Mouse (Mus musculus) ZHBTc4 (cell line): Measurements from ENCODE around the gene Cox10.

Source experiments
- DNase-seq: peaks from one replicate; pipeline ENCODE4 v3.0.0-alpha.2; 2011; ENCODE audit warnings: low read depth, low spot score

The Cox10 gene

DNA sequence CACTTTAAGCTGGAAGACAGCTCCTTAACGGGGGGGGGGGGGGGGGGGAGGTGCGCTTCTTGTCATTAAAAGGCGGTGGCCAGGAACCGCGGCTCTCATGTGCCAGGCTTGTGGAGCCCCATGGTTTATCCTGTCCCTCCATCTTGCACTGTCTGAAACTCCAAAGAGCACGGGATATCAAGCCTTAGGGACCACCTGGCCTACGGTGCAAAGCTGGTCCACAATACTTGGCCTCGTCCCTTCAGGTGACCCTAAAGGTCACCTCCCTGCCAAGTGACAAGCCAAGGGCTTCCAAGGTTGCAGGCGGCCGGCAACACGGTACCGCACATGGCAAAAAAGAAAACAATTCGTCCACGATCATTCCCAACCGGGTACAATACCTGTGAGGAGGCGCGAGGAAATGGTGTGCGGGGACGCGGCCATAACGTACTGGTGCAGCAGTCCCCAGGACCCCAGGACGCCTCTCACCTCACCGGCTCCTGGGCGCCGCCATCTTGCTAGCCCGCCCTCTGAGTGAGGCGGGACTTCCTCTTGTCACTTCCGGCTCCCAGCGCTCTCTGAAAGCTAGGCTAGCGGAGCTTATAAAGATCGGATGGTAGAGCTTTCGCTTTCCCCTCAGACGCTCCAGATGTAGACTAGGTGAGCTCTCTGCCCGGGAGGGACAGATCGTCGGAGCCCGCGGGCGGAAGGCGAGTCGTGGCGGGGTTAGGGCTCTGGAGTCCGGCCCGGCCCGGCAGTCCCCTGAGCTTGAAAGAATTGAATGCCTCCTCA lies at the start of gene Cox10:
Gene Cox10 (minus strand): TSS at position 513 of the 771 bp plus-strand sequence.
- DNase-seq, result peak; percentile 92

DNA sequence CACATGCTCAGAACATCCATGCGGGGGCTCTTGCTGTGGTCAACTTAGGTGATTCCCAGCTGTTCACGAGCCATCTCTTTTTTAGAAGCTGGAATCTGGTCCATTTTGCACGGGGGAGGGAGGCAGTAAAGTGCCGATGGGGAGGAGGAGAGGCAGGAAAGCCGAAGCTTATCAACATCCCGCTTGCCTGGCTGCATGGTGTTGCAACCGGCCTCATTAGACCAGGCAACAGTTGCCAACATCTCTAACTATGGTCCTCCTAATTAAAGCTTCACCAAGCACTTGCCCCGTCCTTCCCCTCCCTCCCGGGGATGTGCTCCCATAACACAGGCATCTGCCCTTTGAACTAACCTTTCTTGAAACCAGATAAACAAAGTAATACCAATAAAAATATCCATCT lies 48.7 kb upstream of the Cox10 start:
- no peak for DNase-seq

DNA sequence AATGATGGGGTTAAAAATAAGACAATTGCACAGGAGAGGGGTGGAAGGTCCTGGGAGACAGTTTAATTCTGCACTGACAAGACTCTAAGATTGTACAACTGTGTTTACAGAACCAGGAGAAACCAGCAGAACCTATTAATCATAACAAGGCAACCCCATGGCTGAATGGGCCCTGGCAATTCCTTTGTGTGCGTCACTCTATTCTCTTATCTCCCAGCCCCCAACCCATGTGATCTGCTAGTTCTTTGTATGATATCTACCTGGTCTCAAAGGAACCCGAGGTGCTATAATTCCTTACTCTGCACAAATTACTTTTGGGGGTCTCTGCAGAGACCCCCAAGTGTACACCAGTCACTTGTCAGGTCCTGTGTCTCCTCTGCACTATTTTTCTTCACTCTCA lies 46.2 kb upstream of the Cox10 start:
- DNase-seq, result no peak

- peak; percentile 12 for DNase-seq
Measured at GRCm38 (mm10) chr11:64123174-64123573, 43.9 kb upstream of the Cox10 start.

DNA sequence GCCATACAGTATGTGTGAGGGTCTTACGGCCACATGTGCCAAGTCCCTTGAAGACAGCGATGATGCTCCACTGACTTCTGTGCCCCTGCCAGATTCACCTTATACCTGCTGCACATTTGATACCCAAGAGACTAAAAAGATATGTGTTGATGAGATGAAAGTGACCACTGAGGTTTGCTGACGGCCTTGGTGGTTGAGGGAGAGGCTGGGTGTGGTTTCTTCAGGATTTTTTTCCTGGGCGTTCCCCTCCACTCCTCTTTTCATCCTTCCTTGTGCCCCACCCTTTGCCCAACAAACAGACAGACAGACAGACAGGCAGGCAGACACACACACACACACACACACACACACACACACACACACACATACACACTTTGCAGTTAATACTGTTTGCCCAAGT lies 37.4 kb upstream of the Cox10 start:
- DNase-seq, result peak; percentile 48

DNA sequence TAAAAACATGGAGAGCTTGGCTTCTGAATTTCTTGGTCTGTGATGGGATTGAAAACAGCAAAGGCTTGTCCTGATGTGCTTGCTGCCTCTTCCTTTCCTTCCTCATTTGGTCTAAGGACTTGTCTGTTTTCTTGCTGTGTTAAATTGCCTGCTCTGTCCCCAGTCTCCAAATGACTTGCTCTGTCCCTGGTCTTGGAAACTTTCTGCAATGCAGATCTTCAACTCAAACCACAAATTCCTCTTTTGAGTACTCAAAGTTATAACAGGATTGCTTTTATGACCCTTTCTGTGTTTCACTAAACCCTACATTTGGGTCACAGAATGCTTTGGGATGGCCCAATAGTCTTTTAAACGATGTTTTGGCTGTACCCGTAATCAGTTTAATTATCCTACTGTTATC lies 36.6 kb upstream of the Cox10 start:
- no peak for DNase-seq

- peak; percentile 29 for DNase-seq
Measured at GRCm38 (mm10) chr11:64115101-64115500, 35.8 kb upstream of the Cox10 start.

GRCm38 (mm10) chr11:64100060-64100459 lies 20.8 kb upstream of the Cox10 start:
- DNase-seq, result no peak

DNA sequence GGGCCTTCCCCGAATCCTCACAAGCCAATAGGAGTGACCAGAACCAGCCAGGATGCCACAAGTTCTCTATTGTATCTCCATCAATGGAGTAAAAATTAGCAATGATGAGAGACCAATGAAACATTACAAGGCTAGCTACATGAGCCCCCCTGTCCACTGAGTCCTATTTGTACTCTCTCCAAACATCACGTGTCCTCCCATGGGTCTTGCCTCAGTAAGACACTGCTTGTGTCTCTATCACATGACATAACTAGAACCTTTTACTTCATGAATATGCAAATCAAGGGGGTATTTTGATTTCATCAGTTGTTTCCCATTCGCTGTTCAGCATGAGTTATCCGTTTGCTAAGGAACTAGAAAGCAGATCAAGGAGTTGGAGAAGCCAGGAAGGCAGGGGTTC lies 13.8 kb upstream of the Cox10 start:
- no peak for DNase-seq

DNA sequence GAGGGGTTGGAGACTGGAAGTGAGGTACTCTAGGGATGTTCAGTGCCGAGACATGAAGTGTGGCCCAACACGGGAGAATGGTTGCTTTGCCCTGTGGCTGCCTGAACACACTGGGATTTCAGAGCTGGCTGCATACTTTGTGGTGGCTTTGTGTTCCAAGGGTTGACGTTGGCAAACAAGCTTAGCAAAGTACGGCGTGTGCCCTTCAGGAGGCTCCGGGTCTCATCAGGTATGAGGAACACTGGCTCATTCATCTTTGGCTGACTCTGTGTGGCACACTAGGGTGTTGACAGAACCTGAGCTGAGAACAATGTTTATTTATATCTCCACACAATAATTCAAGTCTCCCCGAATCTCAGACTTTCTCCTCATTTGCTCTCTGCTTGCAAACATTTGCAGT lies 11.9 kb upstream of the Cox10 start:
- no peak for DNase-seq

DNA sequence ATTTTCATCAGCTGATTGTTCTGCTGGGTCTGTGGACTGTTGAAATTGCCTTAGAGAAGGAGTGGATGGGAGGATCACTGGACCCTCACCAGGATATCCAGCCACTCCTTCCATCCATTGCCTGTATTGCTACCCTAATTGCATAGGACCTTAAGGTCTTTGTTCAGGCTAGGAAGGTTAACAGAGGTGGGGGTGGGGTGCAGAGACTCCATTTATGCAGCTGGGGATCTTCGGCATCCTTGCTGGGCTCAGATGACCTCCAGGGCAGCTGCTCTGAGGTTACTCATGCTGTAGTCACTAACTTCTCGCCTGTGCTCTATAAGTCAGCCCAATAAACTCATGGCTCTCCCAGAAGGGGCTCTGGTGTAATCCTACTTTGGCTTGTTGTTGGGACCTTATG lies 10.4 kb upstream of the Cox10 start:
- peak; percentile 84 for DNase-seq

- DNase-seq, result no peak
Measured at GRCm38 (mm10) chr11:64085888-64086287, 6.6 kb upstream of the Cox10 start.

DNA sequence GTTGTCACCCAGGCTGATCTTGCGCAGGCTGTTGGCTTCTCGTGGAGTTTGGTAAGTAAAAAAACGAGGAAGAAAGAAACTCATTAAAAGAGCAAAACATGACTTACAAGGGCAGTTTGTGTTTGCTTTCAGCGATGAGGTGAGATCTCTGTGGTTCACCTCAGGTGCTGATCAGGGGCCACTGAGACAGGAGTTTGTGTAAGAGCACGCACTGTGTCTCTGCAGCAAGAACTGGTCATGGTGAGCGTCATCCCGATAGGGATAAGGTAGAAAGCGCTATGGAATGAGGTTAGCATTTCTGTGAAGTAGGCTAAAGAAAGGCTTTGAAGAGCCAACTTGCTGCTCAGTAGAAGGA lies 436 bp upstream of the Cox10 start:
- DNase-seq, result no peak

- DNase-seq, result no peak
Measured at GRCm38 (mm10) chr11:64076212-64076611, 3.1 kb downstream of the Cox10 start.

DNA sequence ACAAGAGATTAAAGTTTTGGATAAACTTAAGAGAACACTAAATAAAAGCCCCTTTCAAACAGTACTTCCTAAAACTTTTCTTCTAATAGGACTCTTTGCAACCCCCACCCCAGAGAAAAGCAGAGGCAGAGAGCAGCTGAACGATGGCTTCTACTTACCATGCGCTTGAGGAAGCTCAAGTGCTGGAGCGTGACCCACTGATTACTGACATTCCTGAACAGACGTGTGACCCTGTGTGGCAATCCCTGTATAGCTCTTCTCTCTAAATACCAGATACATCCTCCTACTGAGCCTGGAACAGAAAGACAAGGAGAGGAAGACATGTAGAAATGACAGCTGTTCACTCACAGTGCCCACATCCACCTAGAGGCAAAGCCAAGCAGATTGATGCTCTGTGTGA lies 5.9 kb downstream of the Cox10 start:
- no peak for DNase-seq

- DNase-seq, result no peak
Measured at GRCm38 (mm10) chr11:64071536-64071935, 7.7 kb downstream of the Cox10 start.

DNA sequence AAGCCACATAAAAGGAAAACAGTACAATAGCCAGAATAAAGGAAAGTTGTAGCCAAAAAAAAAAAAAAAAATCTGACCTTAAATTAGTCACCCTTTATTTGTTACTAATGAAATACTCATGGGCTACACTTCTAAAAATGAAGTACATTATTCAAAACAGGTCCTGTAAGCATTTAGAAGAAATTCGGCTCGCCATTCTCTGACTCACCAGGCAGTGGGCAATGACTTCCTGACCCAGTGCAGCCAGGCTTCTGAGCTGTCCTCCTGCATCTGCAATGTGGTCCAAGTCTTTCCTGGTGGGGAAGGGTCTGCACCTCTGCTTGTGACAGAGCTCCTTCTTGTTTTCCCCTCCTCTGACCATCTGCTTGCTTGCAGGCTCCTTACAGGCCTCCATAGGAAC lies 13.3 kb downstream of the Cox10 start:
- DNase-seq, result no peak

GRCm38 (mm10) chr11:64063130-64063529 lies 16.1 kb downstream of the Cox10 start:
- no peak for DNase-seq

DNA sequence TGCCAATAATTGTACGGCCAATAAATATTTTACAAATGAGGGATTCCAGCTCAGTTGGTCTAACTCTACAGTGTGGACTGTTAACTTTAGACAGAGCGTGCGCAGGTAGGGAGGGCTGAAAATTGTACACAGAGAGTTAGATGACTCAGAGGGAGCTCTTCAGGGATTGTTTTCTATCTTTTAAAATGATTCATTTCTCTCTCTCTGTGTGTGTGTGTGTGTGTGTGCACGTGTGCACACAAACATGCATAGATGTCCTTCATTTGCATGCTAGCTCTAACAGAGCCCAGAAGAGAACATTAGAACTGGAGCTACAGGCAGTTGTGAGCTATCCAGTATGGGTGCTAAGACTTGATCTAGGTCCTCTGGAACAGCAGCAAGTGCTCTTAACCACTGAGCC lies 17.0 kb downstream of the Cox10 start:
- DNase-seq, result no peak

DNA sequence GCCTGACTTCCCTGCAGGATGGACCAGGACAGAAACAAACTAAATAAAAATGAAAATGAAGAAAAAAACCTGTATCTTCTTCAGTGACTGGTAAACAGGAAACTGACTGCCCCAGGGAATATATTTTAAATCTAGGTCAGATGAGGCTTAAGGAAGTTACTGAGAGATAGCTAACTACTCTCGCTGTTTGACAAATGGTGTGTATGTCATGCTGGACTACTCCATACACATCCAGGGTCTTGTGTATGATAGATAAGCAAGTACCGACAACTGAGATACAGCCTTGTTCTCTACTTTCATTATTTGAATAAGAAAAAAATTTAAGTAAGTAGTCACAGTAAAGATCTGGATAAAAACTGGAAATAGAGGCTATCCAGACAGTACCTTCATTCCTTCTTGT lies 20.0 kb downstream of the Cox10 start:
- no peak for DNase-seq

DNA sequence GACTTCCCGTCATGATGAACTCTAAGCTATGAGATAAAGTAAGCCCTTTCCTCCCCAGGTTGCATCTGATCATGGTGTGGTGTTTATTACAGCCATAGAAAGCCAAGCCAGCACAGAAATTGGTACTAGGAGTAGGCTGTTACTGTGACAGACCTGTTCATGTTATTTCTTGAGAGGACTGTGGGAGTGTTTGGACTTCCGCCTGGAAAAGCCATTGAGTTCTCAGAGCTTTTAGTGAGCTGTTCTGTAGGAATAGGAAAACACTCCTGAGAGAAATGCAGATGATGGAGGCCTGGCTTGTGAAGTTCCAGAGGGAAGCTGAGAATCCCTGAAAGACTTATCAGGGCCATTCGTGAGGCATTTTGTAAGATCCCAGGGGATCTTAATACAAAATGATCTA lies 20.8 kb downstream of the Cox10 start:
- DNase-seq, result no peak

DNA sequence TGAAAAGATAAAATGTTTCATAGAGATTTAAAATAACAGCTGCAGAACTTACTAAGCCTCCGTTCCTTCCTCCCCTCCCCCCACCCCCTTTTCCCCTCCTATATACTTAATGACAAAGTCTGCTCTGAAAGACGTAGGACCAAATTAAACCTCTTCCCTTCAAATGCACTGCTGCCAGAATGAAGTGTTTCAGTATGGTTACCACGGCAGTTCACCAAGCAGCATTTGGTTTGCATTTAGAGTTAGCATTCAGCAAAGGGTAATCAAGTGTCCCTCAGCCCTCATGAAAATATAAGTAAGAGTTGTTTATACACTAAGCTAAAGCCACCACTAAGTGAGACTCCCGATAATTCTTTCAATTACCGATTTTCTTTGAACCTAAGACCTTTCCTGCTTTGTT lies 25.9 kb downstream of the Cox10 start:
- DNase-seq, result no peak

DNA sequence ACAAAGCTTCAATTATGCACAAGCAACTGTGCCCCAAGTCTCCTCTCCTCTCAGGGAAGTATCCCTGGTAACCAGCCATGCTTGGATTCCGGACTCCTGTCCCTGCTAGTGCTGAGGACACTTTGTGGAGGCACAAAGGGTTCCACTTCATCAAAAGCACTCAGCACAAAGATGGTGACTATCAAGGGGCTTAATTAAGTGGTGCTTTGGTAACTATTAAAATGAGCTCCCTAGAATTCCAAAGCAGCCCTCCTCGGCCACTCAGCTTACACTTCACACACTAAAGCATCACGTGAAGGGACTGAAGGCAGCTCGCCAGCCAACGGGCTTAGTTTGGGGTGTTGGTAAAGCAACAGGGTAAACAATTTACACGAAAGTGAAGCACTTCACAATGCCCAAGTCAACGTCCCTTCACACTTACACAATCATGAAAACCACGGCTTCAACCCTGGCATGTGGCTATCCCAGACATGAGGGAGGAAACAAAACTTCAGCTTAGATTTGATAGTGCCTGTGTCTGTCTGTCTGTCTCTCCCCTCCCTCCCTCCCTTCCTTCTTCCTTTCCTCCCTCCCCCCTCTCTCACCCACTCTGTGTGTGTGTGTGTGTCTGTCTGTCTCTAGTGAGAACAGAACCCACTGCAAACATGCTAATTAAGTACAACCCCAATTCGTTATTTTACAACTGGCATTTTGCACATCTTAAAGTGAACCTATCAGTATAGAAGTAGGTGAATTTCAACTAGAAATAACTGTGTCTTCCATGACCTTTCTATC lies 27.9 kb downstream of the Cox10 start:
- no peak for DNase-seq
